Mouse (Mus musculus) erythroblast, embryonic 14.5 days (primary cell): Measurements from ENCODE around the gene Tmem204. TPM values are rescaled to one million over a fixed set of nuclear protein-coding genes. Genes with fewer than 3 reads are reported as not detected.

Experiments used
- H3K27me3 ChIP-seq: 2 replicates; pipeline ENCODE4 v1.6.1; 2012; ENCODE audit warnings: inconsistent platforms; ENCODE audit not compliant: control insufficient read depth
- H3K36me3 ChIP-seq: 2 replicates; pipeline ENCODE4 v1.6.1; 2012; ENCODE audit warnings: mild to moderate bottlenecking, inconsistent platforms; ENCODE audit not compliant: control insufficient read depth
- H3K4me1 ChIP-seq: 2 replicates; pipeline ENCODE4 v1.6.1; 2012; ENCODE audit warnings: inconsistent platforms; ENCODE audit not compliant: control insufficient read depth
- H3K4me3 ChIP-seq: replicated peaks from 2 replicates; pipeline ENCODE3; 2012; ENCODE audit warnings: moderate library complexity, mild to moderate bottlenecking, inconsistent platforms
- H3K9me3 ChIP-seq: 2 replicates; pipeline ENCODE4 v1.6.1; 2012; ENCODE audit warnings: low read length, inconsistent platforms, mixed read lengths; ENCODE audit not compliant: control insufficient read depth
- GATA1 ChIP-seq: IDR thresholded peaks from 2 replicates; pipeline ENCODE4 v1.6.1; 2012; ENCODE audit warnings: low read length, inconsistent platforms, mixed read lengths
- TAL1 ChIP-seq: IDR thresholded peaks from 3 replicates; pipeline ENCODE4 v1.6.1; 2012; ENCODE audit warnings: low read length, inconsistent platforms, mixed read lengths
- polyA plus RNA-seq: library from polyadenylated mRNA; stranded (reverse); fragments of >175 nt; gene quantifications from 2 replicates; pipeline ENCODE4 v1.2.3, GENCODE M21; 2012

Gene Tmem204
- polyA plus RNA-seq, 1 experiment, result not detected

DNA sequence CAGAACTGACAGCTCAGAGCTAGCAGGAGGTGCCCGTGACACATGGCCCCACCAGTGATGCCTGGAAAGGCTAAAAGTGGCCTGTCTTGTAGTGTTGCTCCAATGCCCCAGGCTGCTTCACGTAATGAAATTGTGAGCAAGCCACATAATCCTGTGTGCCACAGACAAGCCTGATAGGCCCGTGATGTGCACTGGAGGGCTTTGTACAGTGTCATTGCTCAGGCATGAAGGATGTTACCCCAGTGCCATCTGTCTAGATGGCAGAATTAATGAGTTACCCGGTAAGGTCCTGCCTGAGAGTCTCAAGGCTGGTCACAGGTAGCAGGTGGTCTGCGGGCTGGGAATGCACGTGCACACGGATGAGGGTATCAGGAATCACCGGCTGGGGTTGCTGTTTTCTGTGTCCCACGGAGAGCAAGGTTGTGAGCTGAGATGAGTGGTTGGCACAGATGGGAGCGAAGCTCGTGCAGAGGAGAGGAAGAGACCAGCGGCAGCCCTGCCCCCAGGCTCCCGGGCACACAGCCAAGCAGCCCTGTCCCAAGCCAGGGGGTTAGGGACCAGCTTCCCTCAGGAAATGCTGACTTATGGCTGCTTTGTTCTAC lies 5.5 kb downstream of the Tmem204 start:
- no peaks in the 10 kb centered on the region for H3K4me1 ChIP-seq
- no peaks in the 10 kb centered on the region for H3K27me3 ChIP-seq
- no peak overlapping the region for H3K4me3 ChIP-seq
- no peaks in the 10 kb centered on the region; the same call in 1 of the 2 replicates for H3K36me3 ChIP-seq
- H3K9me3 ChIP-seq, result no peaks in the 10 kb centered on the region
- no peak for TF ChIP-seq GATA1
- no peak for TF ChIP-seq TAL1

DNA sequence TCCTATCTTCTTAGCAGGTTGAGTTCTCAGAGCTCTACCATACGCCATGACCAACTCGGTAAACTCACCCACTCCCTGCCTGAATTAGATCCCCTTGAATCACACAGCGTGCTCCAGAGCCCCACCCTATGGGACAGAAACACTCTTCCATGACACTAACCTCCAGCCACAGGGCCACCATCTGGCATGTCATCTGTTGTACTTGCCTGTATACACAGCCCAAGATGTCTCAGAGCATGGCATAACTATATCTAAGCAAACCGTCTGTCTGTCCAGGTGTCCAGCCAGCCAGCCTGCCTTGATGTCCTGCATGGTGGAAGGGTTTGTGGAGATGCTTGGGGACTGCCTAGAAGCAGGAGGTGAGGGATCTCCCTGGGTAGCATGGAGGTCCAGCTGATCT lies 6.5 kb downstream of the Tmem204 start:
- Histone ChIP-seq H3K27me3 (no peaks in the 10 kb centered on the region), H3K4me1 (no peaks in the 10 kb centered on the region), H3K4me3 (no peak overlapping the region), H3K9me3 (no peaks in the 10 kb centered on the region), H3K36me3 (no peaks in the 10 kb centered on the region; the same call in 1 of the 2 replicates)
- TF ChIP-seq TAL1, result no peak
- TF ChIP-seq GATA1, result no peak

DNA sequence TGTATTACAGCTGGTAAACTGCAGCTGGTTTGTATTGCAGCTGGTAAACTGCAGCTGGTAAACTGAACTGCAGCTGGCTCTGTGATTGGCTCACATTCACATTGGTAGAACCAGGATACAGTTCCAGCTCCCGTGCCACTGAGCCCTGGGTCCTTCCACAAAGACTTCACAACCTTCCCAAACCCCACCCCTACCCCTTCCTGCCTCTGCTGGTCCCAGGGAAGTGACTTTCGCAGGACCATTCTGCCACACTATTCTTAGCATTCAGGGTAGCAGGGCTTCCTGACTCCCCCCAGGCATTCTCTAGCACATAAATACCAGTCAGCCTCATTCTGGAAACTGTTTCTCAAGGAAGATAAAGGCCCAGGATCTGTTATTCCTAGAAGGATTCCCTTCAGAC lies 14.7 kb downstream of the Tmem204 start:
- Histone ChIP-seq H3K36me3 (peaks cover 3% of the 10 kb centered on the region), H3K4me1 (peaks cover 8% of the 10 kb centered on the region)
- TF ChIP-seq TAL1 (no peak), GATA1 (no peak)

DNA sequence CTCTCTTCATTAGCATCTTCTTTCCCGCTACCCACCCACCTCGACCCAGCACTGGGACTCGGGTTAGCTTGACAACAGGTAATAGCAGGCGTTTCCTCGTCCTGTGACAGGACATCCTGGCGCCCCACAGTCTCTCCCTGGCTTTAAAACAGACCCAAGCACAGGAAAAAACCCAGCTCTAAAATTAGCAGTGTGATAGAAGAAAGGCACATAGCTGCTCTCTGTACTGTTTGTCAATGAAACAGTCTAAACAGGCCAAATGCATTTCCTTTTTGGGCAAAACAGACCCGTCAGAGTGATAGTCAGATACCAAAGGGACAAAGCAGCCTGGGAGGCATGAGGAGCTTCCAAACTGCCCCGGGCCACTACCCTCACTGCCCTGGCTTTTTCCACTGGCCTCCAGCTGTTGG lies 15.9 kb downstream of the Tmem204 start:
- peaks cover 3% of the 10 kb centered on the region for H3K36me3 ChIP-seq
- H3K4me3 ChIP-seq, result no peak overlapping the region
- no peaks in the 10 kb centered on the region for H3K9me3 ChIP-seq
- H3K4me1 ChIP-seq, result peaks cover 8% of the 10 kb centered on the region
- TF ChIP-seq GATA1 (no peak), TAL1 (no peak)
- H3K27me3 ChIP-seq, result no peaks in the 10 kb centered on the region

More for the DNA sequence above, 14.7 kb downstream of the Tmem204 start:
- Histone ChIP-seq H3K27me3 (no peaks in the 10 kb centered on the region), H3K9me3 (no peaks in the 10 kb centered on the region), H3K4me3 (no peak overlapping the region)

- Histone ChIP-seq H3K4me3 (no peak overlapping the region), H3K9me3 (no peaks in the 10 kb centered on the region), H3K27me3 (no peaks in the 10 kb centered on the region), H3K36me3 (peaks cover 7% of the 10 kb centered on the region), H3K4me1 (peaks cover 8% of the 10 kb centered on the region)
- TF ChIP-seq GATA1, result no peak
- no peak for TF ChIP-seq TAL1
Measured at GRCm38 (mm10) chr17:25066595-25066994, 16.8 kb downstream of the Tmem204 start.

GRCm38 (mm10) chr17:25065189-25065588 lies 18.2 kb downstream of the Tmem204 start:
- H3K4me3 ChIP-seq, result no peak overlapping the region
- H3K4me1 ChIP-seq, result peaks cover 8% of the 10 kb centered on the region
- H3K36me3 ChIP-seq, result peaks cover 11% of the 10 kb centered on the region
- H3K9me3 ChIP-seq, result no peaks in the 10 kb centered on the region
- H3K27me3 ChIP-seq, result no peaks in the 10 kb centered on the region
- no peak for TF ChIP-seq GATA1

DNA sequence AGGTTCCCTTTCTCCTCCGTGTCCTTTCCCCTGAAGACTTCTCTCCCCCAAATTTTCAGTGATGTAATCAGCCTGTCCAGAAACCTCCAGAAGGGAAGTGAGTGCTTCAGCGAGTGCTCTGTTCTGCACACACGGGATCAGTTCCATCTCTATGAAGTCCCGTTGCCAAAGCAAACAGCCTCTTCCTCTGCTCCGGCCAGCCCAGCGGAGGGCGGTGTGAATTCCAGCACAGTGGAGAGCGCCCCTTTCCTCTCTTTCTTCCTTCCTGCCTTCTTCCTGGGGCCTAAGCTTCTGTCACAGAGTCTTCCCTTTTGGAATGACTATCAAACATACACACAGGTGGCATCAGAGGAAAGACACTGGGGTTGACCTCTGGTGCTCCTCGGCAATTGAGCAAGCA lies 19.0 kb downstream of the Tmem204 start:
- H3K36me3 ChIP-seq, result peaks cover 9% of the 10 kb centered on the region
- H3K9me3 ChIP-seq, result no peaks in the 10 kb centered on the region
- H3K27me3 ChIP-seq, result no peaks in the 10 kb centered on the region
- H3K4me1 ChIP-seq, result peaks cover 8% of the 10 kb centered on the region
- no peak for TF ChIP-seq GATA1
- no peak for TF ChIP-seq TAL1
- H3K4me3 ChIP-seq, result no peak overlapping the region

- no peak overlapping the region for H3K4me3 ChIP-seq
- H3K4me1 ChIP-seq, result peaks cover 8% of the 10 kb centered on the region
- peaks cover 11% of the 10 kb centered on the region for H3K36me3 ChIP-seq
- H3K9me3 ChIP-seq, result no peaks in the 10 kb centered on the region
- no peaks in the 10 kb centered on the region for H3K27me3 ChIP-seq
- no peak for TF ChIP-seq TAL1
- no peak for TF ChIP-seq GATA1
Measured at GRCm38 (mm10) chr17:25063872-25064271, 19.5 kb downstream of the Tmem204 start.

DNA sequence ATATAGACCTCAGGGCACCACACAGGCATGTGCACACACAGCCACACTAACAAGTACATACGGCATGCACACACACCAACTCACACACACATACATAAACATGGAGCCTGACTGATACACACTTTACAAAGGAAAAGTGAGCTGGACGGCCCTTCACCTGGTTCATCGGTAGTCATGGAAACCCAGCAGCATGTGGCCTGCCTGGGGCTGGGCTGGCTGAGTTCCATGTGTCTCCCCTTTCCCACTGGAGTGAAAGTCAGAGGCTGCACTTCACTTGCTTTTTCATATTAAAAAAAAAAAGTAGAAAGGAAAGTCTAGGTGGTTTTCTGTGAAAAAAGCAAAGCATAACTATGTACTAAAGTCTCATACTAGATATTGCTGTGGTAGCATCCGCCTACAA lies 20.1 kb downstream of the Tmem204 start:
- Histone ChIP-seq H3K36me3 (peaks cover 14% of the 10 kb centered on the region), H3K27me3 (no peaks in the 10 kb centered on the region), H3K4me1 (peaks cover 8% of the 10 kb centered on the region), H3K9me3 (no peaks in the 10 kb centered on the region), H3K4me3 (no peak overlapping the region)
- no peak for TF ChIP-seq TAL1
- no peak for TF ChIP-seq GATA1

- TF ChIP-seq TAL1 (no peak), GATA1 (no peak)
- H3K9me3 ChIP-seq, result no peaks in the 10 kb centered on the region
- no peaks in the 10 kb centered on the region for H3K27me3 ChIP-seq
- no peak overlapping the region for H3K4me3 ChIP-seq
- H3K36me3 ChIP-seq, result peaks cover 40% of the 10 kb centered on the region
- H3K4me1 ChIP-seq, result no peaks in the 10 kb centered on the region
Measured at GRCm38 (mm10) chr17:25057041-25057440, 26.4 kb downstream of the Tmem204 start.
